Mouse (Mus musculus): ENCODE measurements around the gene Sptbn4.

Sptbn4 gene

GRCm38 (mm10) chr7:27433794-27434193, 13.7 kb downstream of the Sptbn4 start:
- no peak for DNase-seq (ENCODE audit: low read depth, low spot score)

GRCm38 (mm10) chr7:27433349-27433748, 14.1 kb downstream of the Sptbn4 start:
- DNase-seq (ENCODE audit: low read depth, low spot score), result no peak

GRCm38 (mm10) chr7:27429135-27429534, 18.4 kb downstream of the Sptbn4 start:
- peak; percentile 32 for DNase-seq (ENCODE audit: low read depth, low spot score)

- no peak for DNase-seq (ENCODE audit: low read depth, low spot score)
Measured at GRCm38 (mm10) chr7:27428002-27428401, 19.5 kb downstream of the Sptbn4 start.

GRCm38 (mm10) chr7:27427387-27427786, 20.1 kb downstream of the Sptbn4 start:
- DNase-seq (ENCODE audit: low read depth, low spot score), result no peak

GRCm38 (mm10) chr7:27423556-27424326, 23.7 kb downstream of the Sptbn4 start:
- no peak for DNase-seq (ENCODE audit: low read depth, low spot score)

- DNase-seq (ENCODE audit: low read depth, low spot score), result peak; percentile 63
Measured at GRCm38 (mm10) chr7:27419101-27419500, 28.4 kb downstream of the Sptbn4 start.

- no peak for DNase-seq (ENCODE audit: low read depth, low spot score)
Measured at GRCm38 (mm10) chr7:27417151-27417550, 30.3 kb downstream of the Sptbn4 start.

- peak; percentile 65 for DNase-seq (ENCODE audit: low read depth, low spot score)
Measured at GRCm38 (mm10) chr7:27408379-27409176, 38.9 kb downstream of the Sptbn4 start.

GRCm38 (mm10) chr7:27407816-27408215, 39.7 kb downstream of the Sptbn4 start:
- no peak for DNase-seq (ENCODE audit: low read depth, low spot score)

- DNase-seq (ENCODE audit: low read depth, low spot score), result peak; percentile 32
Measured at GRCm38 (mm10) chr7:27406481-27406880, 41.0 kb downstream of the Sptbn4 start.

GRCm38 (mm10) chr7:27404203-27404942, 43.1 kb downstream of the Sptbn4 start:
- DNase-seq (ENCODE audit: low read depth, low spot score), result no peak

GRCm38 (mm10) chr7:27402675-27403074, 44.8 kb downstream of the Sptbn4 start:
- peak; percentile 77 for DNase-seq (ENCODE audit: low read depth, low spot score)

- no peak for DNase-seq (ENCODE audit: low read depth, low spot score)
Measured at GRCm38 (mm10) chr7:27400545-27400944, 46.9 kb downstream of the Sptbn4 start.

GRCm38 (mm10) chr7:27397048-27397949, 50.2 kb downstream of the Sptbn4 start:
- peak; percentile 83 for DNase-seq (ENCODE audit: low read depth, low spot score)

GRCm38 (mm10) chr7:27396184-27397047, 51.1 kb downstream of the Sptbn4 start:
- DNase-seq (ENCODE audit: low read depth, low spot score), result peak; percentile 32

- DNase-seq (ENCODE audit: low read depth, low spot score), result no peak
Measured at GRCm38 (mm10) chr7:27395521-27396183, 51.8 kb downstream of the Sptbn4 start.

GRCm38 (mm10) chr7:27391416-27391815, 56.1 kb downstream of the Sptbn4 start:
- no peak for DNase-seq (ENCODE audit: low read depth, low spot score)

- DNase-seq (ENCODE audit: low read depth, low spot score), result no peak
Measured at GRCm38 (mm10) chr7:27389213-27389612, 58.3 kb downstream of the Sptbn4 start.
